Mouse (Mus musculus): ENCODE data around the gene Arl13b.
A peak's percentile ranks its signal among the peaks of the same experiment; 100 is the strongest.

The Arl13b gene

DNA sequence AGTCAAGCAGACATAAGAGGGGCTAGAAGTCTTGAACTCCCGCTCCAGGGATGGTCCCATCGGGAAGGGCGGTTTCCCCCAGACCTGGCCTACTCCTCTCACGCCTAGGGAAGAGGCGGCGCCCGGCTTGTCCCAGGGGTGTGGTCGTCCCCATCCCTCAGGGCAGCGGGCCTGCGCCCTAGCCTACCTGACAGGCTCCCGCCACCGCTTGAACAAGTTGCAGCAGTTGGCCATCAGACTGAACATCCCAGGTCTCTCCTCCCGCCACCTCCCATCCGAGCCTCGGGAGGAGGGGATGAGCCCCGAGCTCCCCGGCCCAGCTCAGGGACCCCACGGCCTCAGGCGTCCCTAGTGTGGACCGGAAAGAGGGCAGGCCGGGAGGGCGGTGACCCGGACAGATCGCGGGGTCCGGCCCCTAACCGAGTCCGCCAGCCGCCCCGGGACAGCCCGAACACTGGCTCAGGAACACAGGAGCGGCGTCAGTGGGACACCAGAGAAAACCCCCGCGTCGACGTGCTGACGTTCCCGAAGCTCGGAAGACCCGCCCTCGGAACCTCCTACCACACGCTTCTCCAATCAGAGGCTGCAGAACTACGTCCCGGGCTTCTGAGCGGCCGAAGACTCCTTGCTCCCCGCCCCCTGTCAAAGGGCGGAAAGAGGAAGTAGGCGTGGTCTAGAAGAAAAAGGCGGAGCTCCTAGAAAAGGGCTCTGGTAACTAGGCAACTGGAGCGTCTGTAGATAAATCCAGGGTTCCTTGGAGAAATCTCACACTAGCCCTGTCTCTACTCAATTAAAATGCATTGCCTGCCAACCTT is at the start of gene Arl13b:
TSS of gene Arl13b (minus strand) at position 543 of the 815 bp plus-strand sequence.
- peak; percentile 85 to 92 for DNase-seq (ENCODE audit: low read depth in 1 of 2, low spot score in 2 of 2)

DNA sequence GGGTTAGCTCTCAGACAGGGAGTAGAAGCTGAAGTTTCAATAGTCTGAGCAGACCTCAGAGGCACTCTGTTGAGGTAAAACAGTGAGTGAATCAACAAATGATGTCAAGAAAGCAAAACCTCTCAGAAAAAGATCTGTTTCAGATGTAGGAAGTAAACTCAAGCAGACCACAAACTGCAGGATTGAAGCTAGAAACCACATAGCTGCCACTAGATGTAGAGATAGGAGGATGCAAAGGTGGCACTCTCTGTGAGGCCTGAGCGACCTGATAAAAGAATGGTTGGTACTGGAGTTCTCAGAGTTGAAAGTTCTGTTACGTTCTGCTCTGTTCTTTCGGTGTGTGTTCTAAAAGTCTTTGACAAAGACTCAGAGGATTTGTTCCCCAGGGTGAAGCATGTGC is 49.0 kb upstream of the Arl13b start:
- no peak for DNase-seq (ENCODE audit: low read depth in 1 of 2, low spot score in 2 of 2)

DNA sequence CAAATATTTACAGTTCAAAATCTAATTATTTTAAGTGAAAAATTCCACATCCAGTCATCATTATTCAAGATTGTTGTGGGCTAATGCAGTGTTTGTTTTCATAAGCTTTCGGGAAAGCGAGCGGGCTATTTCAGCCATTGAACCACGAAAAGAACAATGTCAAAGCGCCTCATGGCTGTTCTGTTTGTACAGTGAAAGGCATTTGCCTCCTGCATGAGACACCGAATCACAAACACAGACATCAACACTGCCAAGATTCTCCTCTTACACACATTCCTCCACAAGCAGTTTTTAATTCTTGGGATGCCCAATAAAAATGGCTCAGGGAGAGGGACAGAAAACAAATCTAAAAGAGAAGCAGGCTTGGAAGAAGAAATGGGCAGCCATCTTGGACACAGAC is 27.2 kb upstream of the Arl13b start:
- DNase-seq (ENCODE audit: low read depth in 1 of 2, low spot score in 2 of 2), result no peak

DNA sequence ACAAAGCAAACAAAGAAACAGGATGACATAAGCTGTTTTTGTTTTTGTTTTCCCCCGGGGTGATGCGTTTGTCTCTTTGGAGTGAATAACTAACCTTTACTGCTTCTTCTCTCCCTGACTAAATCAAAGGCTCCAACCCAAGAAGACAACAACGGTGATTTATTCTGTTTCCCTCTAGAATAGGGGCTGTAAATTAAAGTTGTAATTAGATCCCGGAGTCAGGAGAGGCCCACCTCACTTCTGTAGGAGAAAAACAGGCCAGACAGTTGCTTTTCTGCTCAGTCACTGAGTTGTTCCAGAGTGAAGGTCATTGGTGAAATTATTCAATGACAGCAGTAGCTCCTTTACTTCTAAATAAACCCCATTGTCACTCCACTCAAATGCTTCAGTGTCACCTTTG is 26.3 kb upstream of the Arl13b start:
- no peak for DNase-seq (ENCODE audit: low read depth in 1 of 2, low spot score in 2 of 2)

DNA sequence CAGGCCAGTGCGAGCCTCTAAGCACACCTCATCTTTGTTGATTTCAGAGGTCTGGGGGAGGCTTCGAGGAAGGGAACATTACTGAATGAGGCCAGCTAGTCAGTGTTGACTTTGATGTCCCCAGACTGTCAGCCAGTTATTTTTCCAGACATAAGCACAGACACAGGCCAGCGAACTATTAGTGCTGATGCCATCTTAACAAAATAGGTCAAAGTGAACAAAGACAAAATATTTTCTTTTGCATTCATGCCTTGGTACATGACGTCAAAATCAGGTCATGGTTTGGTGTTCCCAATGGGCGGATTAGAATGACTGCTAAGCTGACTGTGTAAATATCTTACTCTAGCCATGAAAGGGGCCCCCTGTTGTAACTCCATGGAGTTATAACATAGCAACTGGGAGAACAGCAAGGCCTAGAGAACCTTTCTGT is 25.9 kb upstream of the Arl13b start:
- DNase-seq (ENCODE audit: low read depth in 1 of 2, low spot score in 2 of 2), result no peak

DNA sequence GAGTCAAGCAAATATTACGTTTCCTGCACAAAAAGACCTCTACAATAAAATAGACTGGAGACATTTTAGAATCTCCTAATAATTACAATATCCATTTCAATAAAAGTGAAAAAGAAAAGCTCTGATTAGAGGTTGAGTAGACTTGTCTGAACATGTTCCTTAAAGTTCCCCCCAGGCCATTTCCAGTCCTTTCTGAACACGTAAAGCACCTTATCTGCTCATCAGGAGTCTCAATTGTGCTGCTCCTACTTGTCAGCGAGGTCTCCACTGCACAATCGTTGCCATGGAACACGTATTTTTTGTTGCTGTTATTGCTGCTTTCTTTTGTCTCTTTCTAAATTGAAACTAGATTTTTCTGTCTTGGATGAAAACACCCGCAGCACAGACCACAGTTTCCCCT is 14.6 kb upstream of the Arl13b start:
- DNase-seq (ENCODE audit: low read depth in 1 of 2, low spot score in 2 of 2), result no peak

DNA sequence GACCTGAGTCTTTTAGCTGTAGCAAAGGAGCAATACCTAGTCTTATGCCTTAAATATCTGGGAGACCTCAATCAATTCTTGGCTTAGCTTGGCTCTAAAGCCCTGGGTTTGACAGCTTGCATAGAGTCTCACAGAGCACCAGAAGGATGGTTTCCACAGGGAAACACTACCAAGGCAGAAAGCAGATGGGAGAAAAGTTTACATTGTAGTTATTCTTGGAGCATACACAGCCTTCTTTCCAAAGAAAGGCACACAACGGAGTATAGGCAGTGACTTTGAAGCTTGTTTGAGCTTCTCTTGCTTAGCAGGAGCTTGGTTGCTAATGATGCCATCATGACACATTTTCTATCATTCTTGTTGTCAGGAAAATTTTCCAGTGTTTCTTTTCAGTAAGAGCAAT is 13.3 kb upstream of the Arl13b start:
- DNase-seq (ENCODE audit: low read depth in 1 of 2, low spot score in 2 of 2), result no peak

DNA sequence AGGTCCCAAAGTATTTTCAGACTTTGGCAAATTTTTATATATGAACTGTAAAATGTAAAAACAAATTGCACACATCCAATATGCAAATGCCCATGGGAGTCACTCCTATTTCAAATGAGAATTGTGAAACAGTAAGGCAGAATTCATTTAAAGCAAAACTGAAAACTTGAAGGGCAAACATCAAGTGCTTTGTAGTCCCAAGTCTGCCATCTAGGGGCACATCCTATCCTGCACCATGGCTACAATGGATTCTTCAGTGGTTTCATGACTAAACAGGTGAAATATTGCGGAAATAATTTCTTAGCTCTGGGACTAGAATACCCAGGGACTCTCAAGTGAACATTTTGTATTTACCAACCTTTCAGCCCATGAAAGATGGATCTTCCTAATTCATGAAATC is 11.2 kb upstream of the Arl13b start:
- DNase-seq (ENCODE audit: low read depth in 1 of 2, low spot score in 2 of 2), result no peak

DNA sequence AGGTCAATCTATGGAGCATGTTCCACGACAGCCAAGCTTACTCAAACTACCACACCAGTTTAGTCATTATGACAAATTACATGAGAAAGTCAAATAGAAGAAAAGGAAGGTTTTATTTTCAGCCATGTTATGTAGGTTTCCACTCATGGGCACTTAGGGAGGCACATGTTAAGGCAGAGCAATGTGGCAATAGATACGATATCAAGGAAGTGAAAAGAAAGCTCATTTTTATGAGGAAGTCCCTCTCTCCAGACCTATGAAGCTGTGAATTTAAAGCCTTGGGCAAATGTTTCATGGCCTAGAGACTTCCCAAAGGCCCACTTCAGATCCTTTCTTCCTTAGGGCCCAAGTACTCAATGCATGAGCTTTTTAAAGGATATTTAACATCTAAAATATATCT is 10.7 kb upstream of the Arl13b start:
- DNase-seq (ENCODE audit: low read depth in 1 of 2, low spot score in 2 of 2), result no peak

DNA sequence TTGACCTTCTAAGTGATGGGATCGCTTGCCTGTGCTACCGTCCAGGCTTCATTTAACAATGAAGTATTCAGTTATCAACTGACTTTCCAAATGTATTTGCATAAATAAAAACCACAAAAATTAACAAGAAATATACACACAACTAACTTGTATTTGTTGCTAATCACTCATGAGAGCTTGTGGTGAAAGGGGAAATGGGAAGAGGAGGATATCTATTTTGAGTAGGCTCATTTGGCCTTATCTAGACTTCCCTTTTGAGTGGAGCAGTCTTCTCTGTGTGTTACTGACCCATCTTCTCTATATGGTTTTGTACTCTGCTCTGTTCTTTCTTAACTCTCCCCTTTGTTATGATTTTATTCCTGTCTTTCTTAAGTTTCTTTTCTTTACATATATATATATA is 9.4 kb upstream of the Arl13b start:
- no peak for DNase-seq (ENCODE audit: low read depth in 1 of 2, low spot score in 2 of 2)

DNA sequence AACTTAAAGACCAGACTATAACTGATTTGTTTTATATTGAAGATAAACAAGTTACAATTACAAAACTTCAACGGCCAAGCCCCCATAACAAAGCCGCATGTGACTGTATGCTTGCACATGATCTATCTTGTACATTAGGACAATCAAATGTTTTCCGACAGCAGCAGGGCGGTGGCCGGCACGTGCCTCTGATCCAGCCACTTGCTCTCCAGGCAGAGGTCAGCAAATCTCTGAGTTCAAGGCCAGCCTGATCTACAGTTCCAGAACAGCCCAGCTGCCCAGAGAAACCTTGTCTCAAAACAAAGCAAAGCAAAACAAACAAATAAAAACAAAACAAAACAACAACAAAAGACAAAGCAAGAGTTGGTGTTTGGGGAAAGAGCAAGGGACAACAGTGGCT is 8.5 kb upstream of the Arl13b start:
- DNase-seq (ENCODE audit: low read depth in 1 of 2, low spot score in 2 of 2), result no peak

DNA sequence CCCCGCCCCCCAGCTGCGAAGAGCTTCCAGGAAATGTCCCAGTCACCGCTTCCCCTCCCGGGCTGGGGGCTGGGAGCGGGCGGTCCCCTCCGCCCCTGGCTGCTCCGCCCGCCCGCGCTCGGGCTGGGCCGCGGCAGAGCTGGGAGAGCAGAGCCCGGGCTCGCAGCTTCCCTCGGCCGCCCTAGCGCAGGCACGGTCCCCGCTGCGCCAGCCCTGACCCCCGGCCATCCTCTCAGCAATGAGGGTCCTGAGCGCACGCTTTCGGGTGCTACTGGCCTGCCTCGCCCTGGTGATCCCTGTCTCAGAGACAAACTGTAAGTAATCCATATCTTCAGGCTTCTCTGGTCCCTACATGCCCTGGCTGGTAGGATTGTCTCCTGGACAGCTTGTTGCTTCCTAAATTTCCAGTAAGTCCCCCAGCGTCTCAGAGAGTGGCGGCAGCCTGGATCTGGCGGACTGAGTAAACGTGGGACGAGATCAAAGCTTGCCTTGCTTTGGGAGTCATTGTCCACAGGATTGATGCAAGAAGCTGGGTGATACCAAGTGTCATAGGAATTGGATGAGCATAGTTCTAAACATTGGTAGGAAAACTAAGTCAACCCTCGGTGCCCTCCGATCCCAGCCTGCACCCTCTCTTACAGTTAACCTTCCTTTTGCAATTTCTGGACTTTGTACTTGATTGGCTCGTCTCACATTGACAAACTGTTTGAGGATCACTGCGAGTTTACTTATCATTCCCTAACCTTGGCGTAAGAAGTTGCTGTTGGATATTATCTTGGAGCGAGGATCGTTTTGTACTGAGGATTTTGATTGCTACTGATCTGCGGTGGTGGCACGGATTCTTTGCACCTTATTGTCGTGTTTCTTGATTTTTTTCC is 7.6 kb upstream of the Arl13b start, which contains the start of gene Pros1:
TSS of gene Pros1 (plus strand) at position 117 of the 878 bp plus-strand sequence.
- DNase-seq (ENCODE audit: low read depth in 1 of 2, low spot score in 2 of 2), result peak in 1 of 2 experiments; percentile 2

DNA sequence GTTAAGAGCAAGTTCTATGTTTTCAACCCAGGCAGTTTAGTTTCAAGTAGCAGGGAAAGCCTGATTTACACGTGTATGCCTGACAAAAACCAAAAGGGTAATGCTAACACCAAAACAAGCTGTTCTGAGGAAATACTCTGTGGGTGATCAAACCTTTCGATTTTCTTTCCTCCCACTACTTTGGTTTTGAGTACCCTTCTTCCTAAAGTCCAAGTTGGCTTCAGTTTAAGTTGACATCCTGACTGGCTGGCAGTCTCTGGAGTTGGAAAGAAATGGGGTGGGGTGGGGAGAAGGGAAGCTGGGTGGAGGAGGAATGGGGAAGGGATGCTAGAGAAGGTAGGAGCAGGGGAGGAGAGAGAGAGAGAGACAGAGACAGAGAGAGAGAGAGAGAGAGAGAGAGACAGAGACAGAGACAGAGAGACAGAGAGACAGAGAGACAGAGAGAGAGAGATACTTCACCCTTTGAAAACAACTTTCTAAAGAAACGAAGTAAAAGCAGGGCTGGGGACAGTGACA is 6.8 kb upstream of the Arl13b start:
- no peak for DNase-seq (ENCODE audit: low read depth in 1 of 2, low spot score in 2 of 2)

DNA sequence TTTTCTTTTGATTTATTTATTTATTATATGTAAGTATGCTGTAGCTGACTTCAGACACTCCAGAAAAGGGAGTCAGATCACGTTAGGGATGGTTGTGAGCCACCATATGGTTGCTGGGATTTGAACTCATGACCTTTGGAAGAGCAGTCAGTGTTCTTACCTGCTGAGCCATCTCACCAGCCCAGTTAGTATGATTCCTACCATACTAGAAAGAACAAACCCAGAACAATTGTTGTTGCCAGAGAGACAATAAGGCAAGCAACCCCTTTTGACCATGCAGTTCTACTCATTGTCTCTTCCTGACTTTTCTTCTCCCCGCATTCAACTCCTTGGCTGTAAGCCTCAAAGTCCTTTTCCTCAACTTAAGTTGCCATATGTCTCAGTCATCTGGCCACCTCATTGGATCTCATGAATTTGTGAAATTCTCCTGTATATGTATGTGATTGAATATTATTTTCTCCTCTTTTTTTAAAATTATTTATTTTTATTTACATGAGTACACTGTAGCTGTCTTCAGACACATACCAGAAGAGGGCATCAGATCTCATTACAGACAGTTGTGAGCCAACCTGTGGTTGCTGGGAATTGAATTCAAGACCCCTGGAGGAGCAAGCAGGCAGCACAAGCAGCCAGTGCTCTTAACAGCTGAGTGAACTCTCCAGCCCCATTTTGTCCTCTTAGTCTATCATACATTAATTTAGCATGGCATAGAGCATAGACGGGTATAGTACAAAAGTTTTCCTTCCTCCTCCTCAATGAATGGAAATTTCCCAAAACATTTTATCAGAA is 5.8 kb upstream of the Arl13b start:
- DNase-seq (ENCODE audit: low read depth in 1 of 2, low spot score in 2 of 2), result no peak

DNA sequence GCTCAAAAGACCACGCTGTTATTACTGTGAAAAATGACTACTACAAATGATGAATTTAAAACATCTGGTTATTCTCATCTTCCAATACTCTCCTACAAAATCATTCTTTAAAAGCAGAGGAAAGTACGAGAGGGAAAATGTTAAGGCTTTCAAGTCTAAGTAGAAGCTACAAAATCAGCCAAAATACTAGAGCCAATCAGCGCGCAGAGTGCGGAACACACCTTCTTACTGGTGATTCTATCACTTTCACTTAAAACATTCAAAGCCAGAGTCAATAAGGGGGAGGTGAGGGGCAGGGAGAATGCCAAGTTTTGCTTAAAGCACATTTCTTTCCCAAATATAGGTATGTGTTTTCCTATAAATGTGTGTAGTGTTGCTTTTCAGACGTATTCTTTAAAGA is 1.5 kb downstream of the Arl13b start:
- no peak for DNase-seq (ENCODE audit: low read depth in 1 of 2, low spot score in 2 of 2)

DNA sequence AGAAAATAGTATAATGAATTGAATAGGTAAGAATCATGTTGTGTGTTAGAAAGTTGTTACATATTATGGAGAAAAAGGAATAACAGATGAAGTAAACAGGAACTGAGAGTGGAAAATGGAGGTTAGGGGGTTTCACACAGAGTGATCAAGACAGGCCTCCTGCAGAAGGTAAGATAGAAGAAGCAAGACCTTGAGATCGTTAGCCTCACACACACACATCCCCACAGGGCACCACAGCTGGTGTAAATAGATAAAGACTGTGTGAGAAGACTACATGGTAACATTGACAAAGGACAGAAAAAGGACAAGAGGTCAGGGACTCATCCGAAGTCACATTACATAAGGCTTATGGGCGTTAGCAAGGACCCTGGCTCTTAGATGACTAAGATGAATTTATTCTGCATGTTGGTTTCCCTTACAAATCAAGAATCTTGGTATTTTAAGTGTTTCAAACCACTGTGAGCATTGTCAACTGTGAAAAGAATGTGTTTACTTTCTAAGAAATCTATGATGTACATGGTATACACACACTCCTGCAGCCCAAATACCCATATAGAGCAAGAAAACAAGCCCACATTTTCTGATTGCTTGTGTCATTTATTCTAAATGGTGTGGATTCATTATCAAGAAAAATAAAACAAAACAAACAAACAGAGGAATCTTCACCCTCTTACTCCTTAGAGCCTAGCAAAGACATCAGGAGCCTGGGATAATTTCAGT is 12.7 kb downstream of the Arl13b start:
- no peak for DNase-seq (ENCODE audit: low read depth in 1 of 2, low spot score in 2 of 2)

DNA sequence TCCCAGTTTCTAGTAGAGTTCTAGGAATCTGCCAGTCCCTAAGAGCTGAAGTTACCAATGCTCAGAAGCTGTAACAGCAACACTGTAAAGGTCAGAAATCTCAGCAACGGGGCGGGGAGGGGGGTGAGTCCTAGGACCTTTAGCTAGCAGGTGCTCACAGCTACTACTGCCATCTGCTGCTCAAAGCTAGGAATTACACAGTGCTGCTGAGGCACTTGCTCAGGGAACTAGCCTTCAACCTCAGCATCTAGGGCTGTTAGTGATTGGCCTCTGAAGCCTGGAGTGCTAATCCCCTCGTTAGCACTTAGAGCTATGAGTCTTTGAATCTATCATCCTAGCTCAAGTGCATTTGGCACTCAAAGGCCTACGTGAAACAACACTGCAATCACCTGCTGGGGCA is 14.4 kb downstream of the Arl13b start:
- DNase-seq (ENCODE audit: low read depth in 1 of 2, low spot score in 2 of 2), result peak in 1 of 2 experiments; percentile 11

DNA sequence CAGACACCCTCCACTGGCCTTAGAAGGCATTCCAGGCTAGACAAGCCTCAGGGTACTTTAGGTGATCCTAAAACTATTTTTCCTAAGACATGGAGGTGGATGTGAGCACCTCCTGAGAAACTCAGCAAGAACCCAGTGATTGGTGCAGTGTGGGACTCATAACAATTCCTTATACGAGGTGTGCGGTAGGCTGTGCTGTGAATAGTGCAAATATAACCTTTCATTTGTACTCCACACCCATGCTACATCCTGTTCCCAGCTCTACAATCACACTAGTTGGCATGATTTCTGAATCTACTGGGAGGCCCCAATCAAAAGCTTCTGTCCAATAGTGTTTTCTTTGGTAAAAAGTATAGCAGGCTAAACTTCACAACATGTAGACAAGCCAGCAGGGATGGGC is 14.8 kb downstream of the Arl13b start:
- no peak for DNase-seq (ENCODE audit: low read depth in 1 of 2, low spot score in 2 of 2)

DNA sequence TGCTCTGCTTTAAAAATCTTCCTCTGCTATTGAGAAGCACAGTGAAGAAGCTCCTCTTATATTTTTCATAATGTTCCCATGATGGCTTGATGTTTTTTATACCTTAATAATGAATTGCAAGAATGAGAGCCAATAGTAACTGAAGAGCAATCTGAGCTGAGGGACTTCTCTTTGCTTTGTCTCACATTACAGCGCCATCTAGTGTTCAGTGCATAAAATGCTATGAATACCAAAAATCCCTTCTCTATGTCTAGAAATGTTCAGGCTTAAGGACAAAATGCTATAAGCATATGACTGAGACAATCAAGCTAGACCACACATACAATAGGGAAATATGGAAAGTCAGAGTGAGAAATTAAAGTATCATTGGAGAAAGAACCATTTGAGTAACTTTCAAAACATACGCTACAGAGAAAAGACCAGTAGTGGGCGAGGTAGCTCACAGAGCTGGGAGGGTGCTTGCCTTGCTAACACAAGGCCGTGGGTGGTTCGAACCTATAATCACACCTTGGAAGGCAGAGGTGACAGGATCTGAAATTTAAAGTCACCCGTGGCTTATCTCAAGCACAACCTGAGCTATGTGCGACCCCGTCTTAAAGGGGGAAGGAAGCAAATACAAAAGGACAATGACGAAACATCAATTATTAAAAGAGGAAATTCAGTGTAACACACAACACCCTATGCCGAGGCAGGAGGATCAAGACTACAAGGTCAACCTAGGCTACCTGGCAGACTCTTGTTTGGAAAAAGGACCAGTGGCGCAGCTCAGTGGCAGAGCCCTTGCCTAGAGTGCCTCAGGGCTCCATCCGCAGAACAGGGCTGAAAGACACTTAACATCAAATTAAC is 20.5 kb downstream of the Arl13b start:
- no peak for DNase-seq (ENCODE audit: low read depth in 1 of 2, low spot score in 2 of 2)

DNA sequence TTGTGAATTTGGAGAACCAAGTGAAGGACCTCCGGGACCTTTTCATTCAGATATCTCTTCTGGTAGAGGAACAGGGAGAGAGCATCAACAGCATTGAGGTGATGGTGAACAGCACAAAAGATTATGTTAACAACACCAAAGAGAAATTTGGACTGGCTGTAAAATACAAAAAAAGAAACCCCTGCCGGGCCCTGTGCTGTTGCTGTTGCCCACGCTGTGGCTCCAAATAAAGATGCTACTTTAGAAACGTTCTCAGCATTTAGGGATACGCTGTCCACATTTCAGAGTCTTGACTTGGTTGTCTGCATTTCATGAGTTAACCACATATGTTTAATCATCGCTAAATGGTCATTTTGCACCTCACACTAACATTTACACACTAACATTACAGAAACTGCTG is 24.4 kb downstream of the Arl13b start:
- no peak for DNase-seq (ENCODE audit: low read depth in 1 of 2, low spot score in 2 of 2)

Measured in monocyte, adult 2 months (primary cell).